Mouse (Mus musculus) MEL (cell line): ENCODE measurements at regions not wholly inside any gene's neighbourhood (a gene's known extent, or its start where the extent isn't known, plus 50 kb on each side); places are given as distances from the start of the nearest gene placed in this dataset.
"Not testable (repeated sequence)": the region's sequence is repeated elsewhere in the genome, so short reads cannot be mapped to it uniquely, and the experiment has no call there.

Source experiments
- DNase-seq: peaks from one replicate; pipeline ENCODE4 v3.0.0; 2011; ENCODE audit warnings: low read depth, low spot score
- H3K27ac ChIP-seq: 2 replicates; pipeline ENCODE4 v1.5.1; 2012; ENCODE audit warnings: low read depth, mild to moderate bottlenecking, control low read depth, low read length, moderate library complexity; ENCODE audit not compliant: control insufficient read depth
- H3K27me3 ChIP-seq, 2 experiments: fragments of 150-350 bp in 1 of 2; sonication (generic) in 1 of 2; 2 replicates each; pipeline ENCODE4 v1.6.1; 2012; ENCODE audit warnings: low read length in 2 of 2, mild to moderate bottlenecking in 2 of 2, improper control_type of control experiment in 1 of 2, moderate library complexity in 1 of 2; ENCODE audit not compliant: insufficient read depth in 2 of 2, control insufficient read depth in 1 of 2
- H3K36me3 ChIP-seq, 2 experiments: 2 replicates each; pipeline ENCODE4 v1.6.1; 2012 to 2014; ENCODE audit warnings: low read length in 2 of 2, improper control_type of control experiment in 1 of 2, inconsistent platforms in 1 of 2, mild to moderate bottlenecking in 1 of 2; ENCODE audit not compliant: insufficient read depth in 2 of 2, control insufficient read depth in 1 of 2
- H3K4me1 ChIP-seq, 2 experiments: fragments of 150-350 bp in 1 of 2; sonication (generic) in 1 of 2; 2 replicates each; pipeline ENCODE4 v1.6.1; 2012; ENCODE audit warnings: low read length in 2 of 2, improper control_type of control experiment in 1 of 2, mild to moderate bottlenecking in 1 of 2; ENCODE audit not compliant: insufficient read depth in 2 of 2, control insufficient read depth in 1 of 2
- H3K4me3 ChIP-seq, 2 experiments: fragments of 150-350 bp in 1 of 2; sonication (generic) in 1 of 2; 2 replicates each; pipeline ENCODE4 v1.5.1; 2012; ENCODE audit warnings: low read depth in 2 of 2, low read length in 2 of 2, mild to moderate bottlenecking in 2 of 2, moderate library complexity in 2 of 2, control low read depth in 1 of 2, improper control_type of control experiment in 1 of 2; ENCODE audit not compliant: control insufficient read depth in 1 of 2, insufficient read depth in 1 of 2
- H3K79me2 ChIP-seq: 2 replicates; pipeline ENCODE4 v1.6.1; 2012; ENCODE audit warnings: mild to moderate bottlenecking, low read length, moderate library complexity; ENCODE audit not compliant: control insufficient read depth, poor library complexity, insufficient read depth
- H3K9ac ChIP-seq: 2 replicates; pipeline ENCODE4 v1.6.1; 2012; ENCODE audit warnings: low read depth, mild to moderate bottlenecking, control low read depth, low read length, moderate library complexity; ENCODE audit not compliant: control insufficient read depth, poor library complexity, severe bottlenecking
- H3K9me3 ChIP-seq: fragments of 150-350 bp; sonication (generic); replicated peaks from 2 replicates; pipeline ENCODE4 v1.6.1; 2012; ENCODE audit warnings: mild to moderate bottlenecking, low read length, improper control_type of control experiment, moderate library complexity; ENCODE audit not compliant: insufficient read depth
- CHD1 ChIP-seq: IDR thresholded peaks from 2 replicates; pipeline ENCODE4 v1.6.1; 2012; ENCODE audit warnings: low read depth, mild to moderate bottlenecking, inconsistent platforms, low read length, improper control_type of control experiment
- CHD2 ChIP-seq: IDR thresholded peaks from 2 replicates; pipeline ENCODE4 v1.6.1; 2011; ENCODE audit warnings: low read length, improper control_type of control experiment
- CTCF ChIP-seq, 3 experiments: IDR thresholded peaks in 2 of 3; conservative IDR thresholded peaks in 1 of 3; 2 replicates each; pipeline ENCODE4 v1.5.1; 2011 to 2012; ENCODE audit warnings: low read length in 3 of 3, low read depth in 2 of 3, mild to moderate bottlenecking in 2 of 3, improper control_type of control experiment in 1 of 3, inconsistent platforms in 1 of 3, mixed read lengths in 1 of 3, moderate library complexity in 1 of 3; ENCODE audit not compliant: control insufficient read depth in 1 of 3, insufficient read depth in 1 of 3, poor library complexity in 1 of 3, severe bottlenecking in 1 of 3
- E2F4 ChIP-seq: IDR thresholded peaks from 2 replicates; pipeline ENCODE4 v1.6.1; 2011; ENCODE audit warnings: low read depth, low read length, improper control_type of control experiment, borderline replicate concordance
- ELF1 ChIP-seq: IDR thresholded peaks from 2 replicates; pipeline ENCODE4 v1.6.1; 2014; ENCODE audit warnings: low read depth, mild to moderate bottlenecking, inconsistent platforms, low read length, improper control_type of control experiment, moderate library complexity
- EP300 ChIP-seq, 2 experiments: IDR thresholded peaks; 2 replicates each; pipeline ENCODE4 v1.6.1; 2011; ENCODE audit warnings: improper control_type of control experiment in 2 of 2, low read length in 2 of 2, low read depth in 1 of 2, mild to moderate bottlenecking in 1 of 2
- HCFC1 ChIP-seq: IDR thresholded peaks from 2 replicates; pipeline ENCODE4 v1.6.1; 2012; ENCODE audit warnings: low read depth, mild to moderate bottlenecking, inconsistent platforms, low read length, improper control_type of control experiment, moderate library complexity
- MAX ChIP-seq: IDR thresholded peaks from 2 replicates; pipeline ENCODE4 v1.6.1; 2011; ENCODE audit warnings: low read length, improper control_type of control experiment
- MXI1 ChIP-seq: IDR thresholded peaks from 2 replicates; pipeline ENCODE4 v1.6.1; 2011; ENCODE audit warnings: mild to moderate bottlenecking, low read depth, low read length, improper control_type of control experiment
- RAD21 ChIP-seq: IDR thresholded peaks from 2 replicates; pipeline ENCODE4 v1.6.1; 2011; ENCODE audit warnings: mild to moderate bottlenecking, low read depth, low read length, improper control_type of control experiment
- RCOR1 ChIP-seq: IDR thresholded peaks from 2 replicates; pipeline ENCODE4 v1.6.1; 2012; ENCODE audit warnings: low read depth, mild to moderate bottlenecking, inconsistent platforms, low read length, improper control_type of control experiment
- SIN3A ChIP-seq: IDR thresholded peaks from 2 replicates; pipeline ENCODE4 v1.6.1; 2012; ENCODE audit warnings: low read length, improper control_type of control experiment, inconsistent platforms
- SMC3 ChIP-seq: IDR thresholded peaks from 2 replicates; pipeline ENCODE4 v1.6.1; 2011; ENCODE audit warnings: low read depth, low read length, improper control_type of control experiment
- TBP ChIP-seq: IDR thresholded peaks from 2 replicates; pipeline ENCODE4 v1.8.0; 2011; ENCODE audit warnings: low read depth, low read length, improper control_type of control experiment
- ZC3H11A ChIP-seq: IDR thresholded peaks from 2 replicates; pipeline ENCODE4 v1.6.1; 2012; ENCODE audit warnings: low read depth, mild to moderate bottlenecking, inconsistent platforms, low read length, improper control_type of control experiment
- ZKSCAN1 ChIP-seq: IDR thresholded peaks from 2 replicates; pipeline ENCODE4 v1.6.1; 2012; ENCODE audit warnings: low read depth, mild to moderate bottlenecking, inconsistent platforms, low read length, improper control_type of control experiment, moderate library complexity
- ZNF384 ChIP-seq: IDR thresholded peaks from 2 replicates; pipeline ENCODE4 v1.6.1; 2012; ENCODE audit warnings: low read depth, mild to moderate bottlenecking, inconsistent platforms, low read length, improper control_type of control experiment

GRCm38 (mm10) chr9:11441241-11441997 lies 536.8 kb upstream of the Cntn5 start:
- not testable (repeated sequence) for H3K36me3 ChIP-seq, H3K9ac ChIP-seq, H3K9me3 ChIP-seq, H3K4me1 ChIP-seq, H3K27ac ChIP-seq, H3K27me3 ChIP-seq, H3K79me2 ChIP-seq, DNase-seq, H3K4me3 ChIP-seq

DNA sequence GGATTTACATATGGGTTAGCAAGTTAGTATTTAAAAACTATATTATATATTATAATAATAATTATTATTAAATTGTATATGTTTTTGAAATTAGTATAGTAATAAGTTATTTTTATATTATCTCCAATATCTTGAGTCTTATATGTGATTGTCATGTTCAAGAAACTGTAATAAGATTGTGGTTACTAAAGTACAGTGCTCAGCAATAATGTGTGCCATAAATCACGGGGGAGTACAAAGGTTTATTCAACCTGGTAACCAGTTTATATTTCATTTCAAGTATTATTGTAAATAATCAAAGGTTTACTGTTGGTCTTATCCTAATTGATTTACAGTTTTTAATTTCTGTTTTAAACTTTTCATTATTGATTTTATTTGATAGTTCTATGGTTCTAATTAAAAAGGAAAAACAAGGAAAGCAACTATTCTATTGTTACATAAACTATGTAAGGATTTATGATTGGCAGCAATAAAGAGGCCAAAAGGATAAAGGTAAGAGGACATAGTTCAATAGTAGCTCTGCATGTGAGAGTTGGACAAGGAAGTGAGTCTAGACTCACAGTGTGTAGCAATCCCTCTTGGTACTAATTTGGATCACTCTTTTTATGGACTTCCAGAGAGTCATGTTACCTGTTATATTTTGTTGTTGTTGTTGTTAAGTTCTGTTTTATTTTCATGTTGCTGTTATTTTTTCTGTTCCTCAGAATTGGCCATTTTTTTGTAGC lies 532.0 kb upstream of the Cntn5 start:
- H3K4me1 ChIP-seq = no peaks in the 10 kb centered on the region
- no peak for DNase-seq
- H3K9me3 ChIP-seq = no peaks in the 10 kb centered on the region
- H3K36me3 ChIP-seq = no peaks in the 10 kb centered on the region
- no peak overlapping the region for H3K9ac ChIP-seq
- no peaks in the 10 kb centered on the region for H3K27me3 ChIP-seq
- no peaks in the 10 kb centered on the region for H3K79me2 ChIP-seq
- no peak overlapping the region for H3K27ac ChIP-seq
- no peak overlapping the region for H3K4me3 ChIP-seq
- TF ChIP-seq ZKSCAN1 (no peak), HCFC1 (no peak)

GRCm38 (mm10) chr9:11436014-11436413 lies 531.4 kb upstream of the Cntn5 start:
- H3K27me3 ChIP-seq = no peaks in the 10 kb centered on the region
- H3K4me1 ChIP-seq = no peaks in the 10 kb centered on the region
- no peak for DNase-seq
- no peaks in the 10 kb centered on the region for H3K9me3 ChIP-seq
- TF ChIP-seq CHD2 = no peak
- no peak overlapping the region for H3K9ac ChIP-seq
- H3K27ac ChIP-seq = no peak overlapping the region
- no peaks in the 10 kb centered on the region for H3K36me3 ChIP-seq
- no peak overlapping the region for H3K4me3 ChIP-seq
- no peaks in the 10 kb centered on the region for H3K79me2 ChIP-seq

DNA sequence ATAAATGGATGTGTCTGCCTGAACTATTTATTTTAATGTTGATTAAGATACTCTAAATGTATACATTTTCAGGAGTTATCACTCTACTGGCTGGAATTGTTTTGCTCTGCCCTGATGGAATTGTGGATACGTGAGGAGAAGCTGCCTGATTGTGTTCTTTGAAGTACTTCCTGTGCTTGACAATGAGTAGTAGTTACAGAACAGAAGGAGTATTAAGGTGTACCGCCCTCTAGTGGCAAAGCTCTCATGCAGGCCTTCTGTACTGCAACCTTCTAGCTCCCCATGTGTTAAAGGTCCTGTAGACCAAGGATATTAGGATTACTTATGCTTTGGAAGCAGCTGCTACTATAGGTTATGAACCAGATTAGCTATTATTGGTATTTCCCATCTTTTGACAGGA lies 530.4 kb upstream of the Cntn5 start:
- Histone ChIP-seq H3K9ac (no peak overlapping the region), H3K79me2 (no peaks in the 10 kb centered on the region), H3K9me3 (no peaks in the 10 kb centered on the region), H3K27me3 (no peaks in the 10 kb centered on the region), H3K27ac (no peak overlapping the region), H3K4me3 (no peak overlapping the region), H3K4me1 (no peaks in the 10 kb centered on the region), H3K36me3 (no peaks in the 10 kb centered on the region)
- no peak for TF ChIP-seq ZNF384
- no peak for TF ChIP-seq TBP
- TF ChIP-seq E2F4 = no peak
- no peak for TF ChIP-seq RCOR1
- no peak for TF ChIP-seq CHD2
- TF ChIP-seq MAX = no peak
- TF ChIP-seq CHD1 = no peak
- peak; percentile 80 for TF ChIP-seq SMC3
- TF ChIP-seq RAD21 = peak; percentile 64
- no peak for TF ChIP-seq EP300 (IDR thresholded peaks at IDR 0.05; ENCODE audit: low read depth in 1 of 2, low read length in 2 of 2)
- TF ChIP-seq CTCF (IDR thresholded peaks at IDR 0.05 in 2 of 3, conservative IDR thresholded peaks at IDR 0.05 in 1 of 3; ENCODE audit: control insufficient read depth in 1 of 3, insufficient read depth in 1 of 3, low read depth in 2 of 3, low read length in 3 of 3, poor library complexity in 1 of 3, severe bottlenecking in 1 of 3) = peak; percentile 58 to 74 (median 64)
- no peak for TF ChIP-seq HCFC1
- no peak for TF ChIP-seq MXI1
- no peak for TF ChIP-seq SIN3A
- TF ChIP-seq ELF1 = no peak
- TF ChIP-seq ZC3H11A = peak; percentile 47
- peak; percentile 69 for DNase-seq
